Mouse (Mus musculus) bone marrow macrophage, adult 2 months (primary cell): ENCODE results near the gene Plaur.

Source experiments
- CTCF ChIP-seq: IDR thresholded peaks from 2 replicates; pipeline ENCODE4 v1.5.1; 2012; ENCODE audit warnings: low read depth, mild to moderate bottlenecking, low read length, moderate library complexity
- POLR2A ChIP-seq: IDR thresholded peaks from 2 replicates; pipeline ENCODE4 v1.6.1; 2012; ENCODE audit warnings: mild to moderate bottlenecking, low read depth, low read length, borderline replicate concordance

DNA sequence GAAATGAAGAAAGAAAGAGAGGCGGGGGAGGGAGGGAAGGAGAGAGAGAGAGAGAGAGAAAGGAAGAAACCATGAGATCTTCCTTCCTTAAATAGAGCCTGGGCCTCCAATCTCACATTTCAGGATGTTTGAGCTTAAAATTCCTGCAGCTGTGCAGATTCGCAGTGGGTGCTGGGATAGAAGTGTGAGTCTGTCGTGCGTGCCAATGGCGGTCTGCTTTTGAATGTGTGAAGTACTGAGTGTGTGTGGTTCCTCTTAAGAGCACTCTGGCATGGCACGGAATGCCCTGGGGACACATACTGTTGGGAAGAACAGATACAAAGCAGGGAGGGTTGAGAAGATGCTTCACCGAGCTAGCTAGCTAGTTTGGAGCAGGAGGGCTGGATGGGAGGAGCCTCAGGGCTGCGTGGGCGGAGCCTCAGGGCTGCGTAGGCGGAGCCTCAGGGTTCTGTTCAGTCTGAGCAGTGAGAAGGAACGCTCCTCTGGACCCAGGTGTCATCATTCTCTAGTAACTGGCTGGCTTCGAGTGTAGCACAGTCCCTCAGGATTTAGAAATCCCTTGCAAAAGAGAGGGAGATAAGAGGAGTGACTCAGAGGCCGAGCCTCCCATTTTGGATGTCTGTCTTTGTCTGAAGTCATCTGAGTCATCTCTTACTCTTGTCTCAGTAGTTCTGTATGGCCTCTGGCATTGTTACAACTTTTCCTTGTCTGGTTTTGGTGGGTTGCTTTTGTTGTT lies 13.3 kb upstream of the Plaur start:
- TF ChIP-seq CTCF (no peak), POLR2A (no peak)
